ENCODE assay signal across 15 mouse cellular contexts in genomic region chr6:22490762-22491161, GRCm38 (mm10).
"Had no signal": no experiment of that assay in that cellular context is flagged by ENCODE, and none has a peak within 500 bp of the region (broad histone marks: within the 10 kb centered on the region; RNA-seq: fewer than 3 reads in every experiment).

No protein-coding gene starts in this region.

- H3K4me3 ChIP-seq: kidney, embryonic 15.5 days; limb, embryonic 13.5 days; midbrain, embryonic 10.5 days; midbrain, embryonic 15.5 days; neural tube, embryonic 12.5 days had no signal

- H3K27me3 ChIP-seq: kidney, embryonic 15.5 days; limb, embryonic 13.5 days; midbrain, embryonic 15.5 days; neural tube, embryonic 12.5 days had no signal

- ATAC-seq: midbrain, embryonic 15.5 days had no signal

- H3K27ac ChIP-seq: kidney, embryonic 15.5 days; limb, embryonic 13.5 days; liver, embryonic 14.5 days; midbrain, embryonic 10.5 days; midbrain, embryonic 15.5 days; neural tube, embryonic 12.5 days had no signal

- H3K4me1 ChIP-seq: kidney, embryonic 15.5 days; limb, embryonic 13.5 days; midbrain, embryonic 10.5 days; midbrain, embryonic 15.5 days; neural tube, embryonic 12.5 days had no signal

- H3K4me2 ChIP-seq: kidney, embryonic 15.5 days; limb, embryonic 13.5 days; lung, embryonic 14.5 days; midbrain, embryonic 15.5 days; neural tube, embryonic 12.5 days had no signal

- H3K36me3 ChIP-seq: kidney, embryonic 15.5 days; limb, embryonic 13.5 days; midbrain, embryonic 10.5 days; midbrain, embryonic 15.5 days; neural tube, embryonic 12.5 days had no signal

- DNase-seq: kidney, adult 2 months; kidney, postnatal 14 days; left cerebral cortex, postnatal 4 days; lung, embryonic 14.5 days; lung, postnatal 10 days; lung, postnatal 4 days; right cerebral cortex, adult 18-20 months; thymus, adult 18-20 months; thymus, postnatal 14 days had no signal

- H3K9ac ChIP-seq: kidney, embryonic 15.5 days; limb, embryonic 13.5 days; liver, embryonic 14.5 days; lung, embryonic 14.5 days; midbrain, embryonic 15.5 days; neural tube, embryonic 12.5 days had no signal

- H3K9me3 ChIP-seq: kidney, embryonic 15.5 days; limb, embryonic 13.5 days; midbrain, embryonic 10.5 days; midbrain, embryonic 15.5 days; neural tube, embryonic 12.5 days had no signal
